Mouse (Mus musculus) gastrocnemius, postnatal 10 days (tissue): ENCODE measurements around the gene Ano6. TPM values are rescaled to one million over a fixed set of nuclear protein-coding genes. Genes with fewer than 3 reads are reported as not detected.

Experiments
- DNase-seq: peaks from one replicate; pipeline ENCODE4 v3.0.0; 2021; ENCODE audit warnings: mixed read lengths
- microRNA-seq, 2 experiments: library from miRNA; unstranded; fragments of <30 nt; microRNA quantifications; one replicate each; pipeline ENCODE4 v1.2.0; 2021
- total RNA-seq, 2 experiments: library from RNA; stranded (reverse); gene quantifications; 2 replicates each; pipeline ENCODE4 v1.2.3; 2021

The Ano6 gene
- total RNA-seq, 2 experiments from 2014 or later: 64.8 to 76.4 TPM

GRCm38 (mm10) chr15:95976156-95976876 is 185.7 kb downstream of the Ano6 start:
- DNase-seq: no peak

GRCm38 (mm10) chr15:95977169-95977938 is 186.7 kb downstream of the Ano6 start:
- no peak for DNase-seq

GRCm38 (mm10) chr15:95977939-95978252 is 187.3 kb downstream of the Ano6 start:
- DNase-seq: no peak

- DNase-seq: no peak
These were observed 190.0 kb downstream of the Ano6 start for GRCm38 (mm10) chr15:95980641-95981040.

- DNase-seq: no peak
These were observed 197.3 kb downstream of the Ano6 start for GRCm38 (mm10) chr15:95987916-95988315.

- DNase-seq: no peak
These were observed 199.0 kb downstream of the Ano6 start for GRCm38 (mm10) chr15:95989496-95990124.

GRCm38 (mm10) chr15:96002958-96003601 is 212.4 kb downstream of the Ano6 start:
- DNase-seq: no peak

GRCm38 (mm10) chr15:96011640-96012390 is 221.2 kb downstream of the Ano6 start:
- no peak for DNase-seq

GRCm38 (mm10) chr15:96012391-96012775 is 221.7 kb downstream of the Ano6 start:
- no peak for DNase-seq

GRCm38 (mm10) chr15:96014501-96014900 is 223.9 kb downstream of the Ano6 start:
- no peak for DNase-seq

- DNase-seq: no peak
These were observed 229.8 kb downstream of the Ano6 start for GRCm38 (mm10) chr15:96020465-96020864.

- no peak for DNase-seq
These were observed 230.9 kb downstream of the Ano6 start for GRCm38 (mm10) chr15:96021506-96021905.

Small RNAs within 50 kb of the gene (microRNA-seq; reads per million reads assigned to microRNA genes)
- gene Gm25070: 0 reads per million in 2 experiments

Other genes with a start within 250 kb of the Ano6 start
- gene Dbx2, start 134.9 kb upstream of the Ano6 start, total RNA-seq: under 1 TPM; 0.18 to 0.35 TPM